Mouse (Mus musculus) lung, postnatal 10 days (tissue): ENCODE results near the gene Syngap1.
"Not testable (repeated sequence)": the region's sequence is repeated elsewhere in the genome, so short reads cannot be mapped to it uniquely, and the experiment has no call there.

Experiments
- DNase-seq: peaks from one replicate; pipeline ENCODE4 v3.0.0; 2021

The Syngap1 gene

GRCm38 (mm10) chr17:26956895-26957294 lies 15.8 kb downstream of the Syngap1 start:
- no peak for DNase-seq

- DNase-seq: no peak
These were observed 16.8 kb downstream of the Syngap1 start for GRCm38 (mm10) chr17:26957872-26958271.

- DNase-seq: no peak
These were observed 17.8 kb downstream of the Syngap1 start for GRCm38 (mm10) chr17:26958880-26959279.

GRCm38 (mm10) chr17:26959815-26960214 lies 18.8 kb downstream of the Syngap1 start:
- no peak for DNase-seq

- DNase-seq: no peak
These were observed 20.7 kb downstream of the Syngap1 start for GRCm38 (mm10) chr17:26961572-26962240.

- no peak for DNase-seq
These were observed 25.9 kb downstream of the Syngap1 start for GRCm38 (mm10) chr17:26966993-26967392.

GRCm38 (mm10) chr17:26967477-26967876 lies 26.4 kb downstream of the Syngap1 start:
- no peak for DNase-seq

- DNase-seq: no peak
These were observed 27.2 kb downstream of the Syngap1 start for GRCm38 (mm10) chr17:26968200-26968611.

GRCm38 (mm10) chr17:26969257-26969656 lies 28.2 kb downstream of the Syngap1 start:
- DNase-seq: no peak

- DNase-seq: no peak
These were observed 29.2 kb downstream of the Syngap1 start for GRCm38 (mm10) chr17:26970221-26970620.

- no peak for DNase-seq
These were observed 30.3 kb downstream of the Syngap1 start for GRCm38 (mm10) chr17:26971247-26971905.

GRCm38 (mm10) chr17:26972107-26972506 lies 31.1 kb downstream of the Syngap1 start:
- DNase-seq: peak; percentile 60

- DNase-seq: peak; percentile 98
These were observed 31.9 kb downstream of the Syngap1 start, which contains the start of gene Zbtb9 for GRCm38 (mm10) chr17:26972703-26973574. Zbtb9 (plus strand) TSS chr17:26973167.

- no peak for DNase-seq
These were observed 33.5 kb downstream of the Syngap1 start for GRCm38 (mm10) chr17:26974547-26974946.

GRCm38 (mm10) chr17:26975415-26975814 lies 34.4 kb downstream of the Syngap1 start:
- DNase-seq: no peak

GRCm38 (mm10) chr17:26977354-26977753 lies 36.3 kb downstream of the Syngap1 start:
- DNase-seq: not testable (repeated sequence)

GRCm38 (mm10) chr17:26979426-26979825 lies 38.4 kb downstream of the Syngap1 start:
- DNase-seq: no peak

- no peak for DNase-seq
These were observed 40.0 kb downstream of the Syngap1 start for GRCm38 (mm10) chr17:26981050-26981449.

GRCm38 (mm10) chr17:26983382-26983781 lies 42.3 kb downstream of the Syngap1 start:
- no peak for DNase-seq

GRCm38 (mm10) chr17:26985503-26986179 lies 44.6 kb downstream of the Syngap1 start:
- DNase-seq: no peak

- no peak for DNase-seq
These were observed 49.5 kb downstream of the Syngap1 start for GRCm38 (mm10) chr17:26990521-26990920.

- peak; percentile 93 for DNase-seq
These were observed 53.4 kb downstream of the Syngap1 start for GRCm38 (mm10) chr17:26994410-26994809.

GRCm38 (mm10) chr17:26995006-26995405 lies 54.0 kb downstream of the Syngap1 start:
- DNase-seq: peak; percentile 62
